Mouse (Mus musculus): ENCODE results near the gene Esrrg. TPM values are rescaled to one million over a fixed set of nuclear protein-coding genes. Genes with fewer than 3 reads are reported as not detected.

Esrrg gene
- polyA plus RNA-seq, 1 experiment from 2014 or later = 2.2 TPM

- Histone ChIP-seq H3K4me1 (ENCODE audit: control insufficient read depth, insufficient read depth, low read length) (no peaks in the 10 kb centered on the region), H3K9me3 (replicated peaks; ENCODE audit: control insufficient read depth, low read length) (no peaks in the 10 kb centered on the region), H3K4me2 (ENCODE audit: low read depth, low read length) (no peak overlapping the region), H3K27ac (replicated peaks; ENCODE audit: low read depth, low read length) (no peak overlapping the region), H3K4me3 (ENCODE audit: low read depth, low read length) (no peak overlapping the region), H3K36me3 (replicated peaks; ENCODE audit: control insufficient read depth, insufficient read depth, low read depth, low read length) (no peaks in the 10 kb centered on the region), H3K27me3 (ENCODE audit: control insufficient read depth, insufficient read depth, low read length) (no peaks in the 10 kb centered on the region), H3K9ac (replicated peaks; ENCODE audit: low read length) (no peak overlapping the region)
- WGBS = 86% methylated on average over 5 of the region's 5 CpGs
- no peak for ATAC-seq (replicated peaks; ENCODE audit: insufficient number of reproducible peaks, low FRiP score, low TSS enrichment, low read depth)
- DNase-seq (ENCODE audit: low spot score) = no peak
These were observed 185.8 kb downstream of the Esrrg start for GRCm38 (mm10) chr1:187794240-187794930.

DNA sequence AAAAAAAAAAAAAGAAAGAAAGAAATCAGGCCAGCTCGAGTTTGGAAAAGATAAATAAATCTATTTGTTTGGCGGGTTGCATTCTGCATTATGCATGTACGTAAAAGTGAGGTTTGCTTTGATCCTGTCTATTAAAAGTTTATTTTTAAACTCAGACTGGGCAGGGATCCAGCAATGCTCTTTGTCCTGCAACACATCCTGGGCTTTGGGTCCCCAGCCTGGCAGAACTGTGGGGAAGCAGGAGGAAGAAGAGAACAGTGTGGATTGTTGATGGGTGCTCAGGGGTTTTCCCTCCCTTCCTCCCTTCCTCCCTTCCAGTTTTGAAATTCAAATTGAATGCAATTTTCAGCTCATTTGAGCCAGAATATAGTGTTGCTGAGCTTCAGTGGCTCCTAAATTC is 187.0 kb downstream of the Esrrg start:
- DNase-seq (ENCODE audit: low spot score) (no peak), ATAC-seq (replicated peaks; ENCODE audit: insufficient number of reproducible peaks, low FRiP score, low TSS enrichment, low read depth) (no peak)
- 78% methylated on average over 3 of the region's 3 CpGs for WGBS

GRCm38 (mm10) chr1:187799300-187799699 is 190.7 kb downstream of the Esrrg start:
- Histone ChIP-seq H3K9me3 (replicated peaks; ENCODE audit: control insufficient read depth, low read length) (no peaks in the 10 kb centered on the region), H3K36me3 (replicated peaks; ENCODE audit: control insufficient read depth, insufficient read depth, low read depth, low read length) (no peaks in the 10 kb centered on the region), H3K9ac (replicated peaks; ENCODE audit: low read length) (no peak overlapping the region), H3K4me2 (ENCODE audit: low read depth, low read length) (no peak overlapping the region), H3K4me3 (ENCODE audit: low read depth, low read length) (no peak overlapping the region), H3K27me3 (ENCODE audit: control insufficient read depth, insufficient read depth, low read length) (no peaks in the 10 kb centered on the region), H3K4me1 (ENCODE audit: control insufficient read depth, insufficient read depth, low read length) (no peaks in the 10 kb centered on the region), H3K27ac (replicated peaks; ENCODE audit: low read depth, low read length) (no peak overlapping the region)
- DNase-seq (ENCODE audit: low spot score) (no peak), ATAC-seq (replicated peaks; ENCODE audit: insufficient number of reproducible peaks, low FRiP score, low TSS enrichment, low read depth) (no peak)
- 80% methylated on average over 7 of the region's 7 CpGs for WGBS

More for the DNA sequence above, 187.0 kb downstream of the Esrrg start:
- H3K36me3 ChIP-seq (replicated peaks; ENCODE audit: control insufficient read depth, insufficient read depth, low read depth, low read length) = no peaks in the 10 kb centered on the region
- no peak overlapping the region for H3K27ac ChIP-seq (replicated peaks; ENCODE audit: low read depth, low read length)
- no peak overlapping the region for H3K4me3 ChIP-seq (ENCODE audit: low read depth, low read length)
- no peak overlapping the region for H3K4me2 ChIP-seq (ENCODE audit: low read depth, low read length)
- no peaks in the 10 kb centered on the region for H3K27me3 ChIP-seq (ENCODE audit: control insufficient read depth, insufficient read depth, low read length)
- no peaks in the 10 kb centered on the region for H3K4me1 ChIP-seq (ENCODE audit: control insufficient read depth, insufficient read depth, low read length)
- H3K9ac ChIP-seq (replicated peaks; ENCODE audit: low read length) = no peak overlapping the region
- no peaks in the 10 kb centered on the region for H3K9me3 ChIP-seq (replicated peaks; ENCODE audit: control insufficient read depth, low read length)

- DNase-seq (ENCODE audit: low spot score) = no peak
- no peaks in the 10 kb centered on the region for H3K27me3 ChIP-seq (ENCODE audit: control insufficient read depth, insufficient read depth, low read length)
- H3K36me3 ChIP-seq (replicated peaks; ENCODE audit: control insufficient read depth, insufficient read depth, low read depth, low read length) = no peaks in the 10 kb centered on the region
- no peaks in the 10 kb centered on the region for H3K9me3 ChIP-seq (replicated peaks; ENCODE audit: control insufficient read depth, low read length)
- no peak for ATAC-seq (replicated peaks; ENCODE audit: insufficient number of reproducible peaks, low FRiP score, low TSS enrichment, low read depth)
- WGBS = 93% methylated on average over 10 of the region's 10 CpGs
- no peak overlapping the region for H3K27ac ChIP-seq (replicated peaks; ENCODE audit: low read depth, low read length)
- no peak overlapping the region for H3K4me3 ChIP-seq (ENCODE audit: low read depth, low read length)
- H3K4me1 ChIP-seq (ENCODE audit: control insufficient read depth, insufficient read depth, low read length) = no peaks in the 10 kb centered on the region
- no peak overlapping the region for H3K4me2 ChIP-seq (ENCODE audit: low read depth, low read length)
- H3K9ac ChIP-seq (replicated peaks; ENCODE audit: low read length) = no peak overlapping the region
These were observed 192.2 kb downstream of the Esrrg start for GRCm38 (mm10) chr1:187800761-187801160.

DNA sequence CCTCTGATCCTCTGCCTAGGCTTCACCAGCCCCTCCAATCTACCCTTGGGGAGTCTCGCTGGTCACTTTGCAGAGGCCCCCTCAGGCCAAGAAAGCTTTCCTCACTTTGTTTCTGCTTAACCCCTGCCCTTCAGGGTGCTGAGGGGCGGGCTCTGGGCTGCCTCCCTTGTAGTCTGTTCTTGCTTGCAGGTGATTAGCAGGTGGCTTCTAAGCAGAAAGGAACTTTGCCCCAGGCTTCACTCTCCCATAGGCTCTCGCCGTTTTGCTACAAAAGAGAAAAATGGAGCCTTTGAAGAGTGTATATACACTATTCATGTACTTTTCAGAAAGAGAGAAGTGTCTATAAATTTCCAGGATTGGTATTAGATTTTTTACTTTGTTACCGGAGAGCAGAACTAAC is 195.0 kb downstream of the Esrrg start:
- Histone ChIP-seq H3K4me1 (ENCODE audit: control insufficient read depth, insufficient read depth, low read length) (no peaks in the 10 kb centered on the region), H3K27ac (replicated peaks; ENCODE audit: low read depth, low read length) (no peak overlapping the region), H3K4me3 (ENCODE audit: low read depth, low read length) (no peak overlapping the region), H3K4me2 (ENCODE audit: low read depth, low read length) (no peak overlapping the region), H3K9ac (replicated peaks; ENCODE audit: low read length) (no peak overlapping the region), H3K9me3 (replicated peaks; ENCODE audit: control insufficient read depth, low read length) (no peaks in the 10 kb centered on the region), H3K36me3 (replicated peaks; ENCODE audit: control insufficient read depth, insufficient read depth, low read depth, low read length) (no peaks in the 10 kb centered on the region), H3K27me3 (ENCODE audit: control insufficient read depth, insufficient read depth, low read length) (no peaks in the 10 kb centered on the region)
- 25% methylated on average over 5 of the region's 5 CpGs for WGBS
- DNase-seq (ENCODE audit: low spot score) = no peak
- no peak for ATAC-seq (replicated peaks; ENCODE audit: insufficient number of reproducible peaks, low FRiP score, low TSS enrichment, low read depth)

DNA sequence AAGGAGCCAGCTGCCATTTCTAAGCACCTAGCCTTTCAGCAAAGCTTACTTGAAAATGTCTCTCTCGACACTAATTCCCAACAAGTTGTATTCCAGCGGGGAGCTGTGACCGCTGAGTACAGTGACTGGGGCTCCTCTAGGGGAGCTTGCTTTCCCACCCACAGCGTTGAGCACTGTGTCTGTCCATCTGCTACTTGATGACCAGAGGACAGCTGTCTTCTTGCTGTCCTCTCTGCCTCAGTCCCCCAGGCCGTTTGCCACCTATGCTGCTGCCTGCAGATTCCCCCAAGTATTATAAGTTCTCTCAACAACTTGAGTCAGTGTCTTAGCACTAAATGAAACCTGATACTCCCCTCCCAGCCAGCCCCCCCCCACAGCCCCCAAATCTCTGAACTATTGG is 195.4 kb downstream of the Esrrg start:
- Histone ChIP-seq H3K4me3 (ENCODE audit: low read depth, low read length) (no peak overlapping the region), H3K4me2 (ENCODE audit: low read depth, low read length) (no peak overlapping the region), H3K9me3 (replicated peaks; ENCODE audit: control insufficient read depth, low read length) (no peaks in the 10 kb centered on the region), H3K4me1 (ENCODE audit: control insufficient read depth, insufficient read depth, low read length) (no peaks in the 10 kb centered on the region), H3K36me3 (replicated peaks; ENCODE audit: control insufficient read depth, insufficient read depth, low read depth, low read length) (no peaks in the 10 kb centered on the region), H3K27me3 (ENCODE audit: control insufficient read depth, insufficient read depth, low read length) (no peaks in the 10 kb centered on the region), H3K27ac (replicated peaks; ENCODE audit: low read depth, low read length) (no peak overlapping the region), H3K9ac (replicated peaks; ENCODE audit: low read length) (no peak overlapping the region)
- ATAC-seq (replicated peaks; ENCODE audit: insufficient number of reproducible peaks, low FRiP score, low TSS enrichment, low read depth) = no peak
- no peak for DNase-seq (ENCODE audit: low spot score)
- 9% methylated on average over 5 of the region's 5 CpGs for WGBS

GRCm38 (mm10) chr1:187805001-187805400 is 196.4 kb downstream of the Esrrg start:
- no peaks in the 10 kb centered on the region for H3K9me3 ChIP-seq (replicated peaks; ENCODE audit: control insufficient read depth, low read length)
- ATAC-seq (replicated peaks; ENCODE audit: insufficient number of reproducible peaks, low FRiP score, low TSS enrichment, low read depth) (no peak), DNase-seq (ENCODE audit: low spot score) (no peak)
- no peak overlapping the region for H3K4me3 ChIP-seq (ENCODE audit: low read depth, low read length)
- no peak overlapping the region for H3K27ac ChIP-seq (replicated peaks; ENCODE audit: low read depth, low read length)
- no peak overlapping the region for H3K9ac ChIP-seq (replicated peaks; ENCODE audit: low read length)
- H3K36me3 ChIP-seq (replicated peaks; ENCODE audit: control insufficient read depth, insufficient read depth, low read depth, low read length) = no peaks in the 10 kb centered on the region
- H3K27me3 ChIP-seq (ENCODE audit: control insufficient read depth, insufficient read depth, low read length) = no peaks in the 10 kb centered on the region
- H3K4me1 ChIP-seq (ENCODE audit: control insufficient read depth, insufficient read depth, low read length) = no peaks in the 10 kb centered on the region
- 60% methylated on average over 6 of the region's 6 CpGs for WGBS
- no peak overlapping the region for H3K4me2 ChIP-seq (ENCODE audit: low read depth, low read length)

- H3K4me3 ChIP-seq (ENCODE audit: low read depth, low read length) = no peak overlapping the region
- H3K27ac ChIP-seq (replicated peaks; ENCODE audit: low read depth, low read length) = no peak overlapping the region
- no peaks in the 10 kb centered on the region for H3K4me1 ChIP-seq (ENCODE audit: control insufficient read depth, insufficient read depth, low read length)
- ATAC-seq (replicated peaks; ENCODE audit: insufficient number of reproducible peaks, low FRiP score, low TSS enrichment, low read depth) = no peak
- no peak for DNase-seq (ENCODE audit: low spot score)
- 43% methylated on average over 12 of the region's 12 CpGs for WGBS
- no peaks in the 10 kb centered on the region for H3K9me3 ChIP-seq (replicated peaks; ENCODE audit: control insufficient read depth, low read length)
- H3K27me3 ChIP-seq (ENCODE audit: control insufficient read depth, insufficient read depth, low read length) = no peaks in the 10 kb centered on the region
- no peak overlapping the region for H3K4me2 ChIP-seq (ENCODE audit: low read depth, low read length)
- no peaks in the 10 kb centered on the region for H3K36me3 ChIP-seq (replicated peaks; ENCODE audit: control insufficient read depth, insufficient read depth, low read depth, low read length)
- no peak overlapping the region for H3K9ac ChIP-seq (replicated peaks; ENCODE audit: low read length)
These were observed 199.1 kb downstream of the Esrrg start for GRCm38 (mm10) chr1:187807477-187808390.
